Mouse (Mus musculus) midbrain, postnatal 0 days (tissue): Measurements from ENCODE around the gene Uroc1. TPM values are rescaled to one million over a fixed set of nuclear protein-coding genes. Genes with fewer than 3 reads are reported as not detected.

Experiments used
- ATAC-seq: fragments of 200-750 bp; cut with Nextera tagmentation; 2 replicates; pipeline ENCODE4 v1.8.0; 2017; ENCODE audit warnings: moderate number of reproducible peaks, mild to moderate bottlenecking, moderate TSS enrichment, moderate library complexity; ENCODE audit not compliant: low FRiP score
- DNase-seq: peaks from one replicate; pipeline ENCODE4 v3.0.0-alpha.2; 2015; ENCODE audit warnings: low spot score
- H3K27ac ChIP-seq: fragments of 300-500 bp; sonication (generic); 2 replicates; pipeline ENCODE4 v1.5.1; 2014; ENCODE audit warnings: low read depth, mild to moderate bottlenecking, low read length, mixed read lengths
- H3K27me3 ChIP-seq: fragments of 300-500 bp; sonication (generic); 2 replicates; pipeline ENCODE4 v1.6.1; 2014; ENCODE audit warnings: low read length, control low read depth, mixed read lengths; ENCODE audit not compliant: insufficient read depth
- H3K36me3 ChIP-seq: fragments of 300-500 bp; sonication (generic); 2 replicates; pipeline ENCODE4 v1.6.1; 2014; ENCODE audit warnings: low read length, control low read depth, mixed read lengths; ENCODE audit not compliant: insufficient read depth
- H3K4me1 ChIP-seq: fragments of 300-500 bp; sonication (generic); 2 replicates; pipeline ENCODE4 v1.6.1; 2014; ENCODE audit warnings: mild to moderate bottlenecking, control low read depth, antibody characterized with exemption, low read length, mixed read lengths; ENCODE audit not compliant: insufficient read depth
- H3K4me2 ChIP-seq: fragments of 300-500 bp; sonication (generic); 2 replicates; pipeline ENCODE4 v1.6.1; 2014; ENCODE audit warnings: low read depth, mild to moderate bottlenecking, low read length, mixed read lengths; ENCODE audit not compliant: poor library complexity, severe bottlenecking
- H3K4me3 ChIP-seq: fragments of 300-500 bp; sonication (generic); 2 replicates; pipeline ENCODE4 v1.5.1; 2014; ENCODE audit warnings: low read depth, mild to moderate bottlenecking, low read length, moderate library complexity
- H3K9ac ChIP-seq: fragments of 300-500 bp; sonication (generic); replicated peaks from 2 replicates; pipeline ENCODE4 v1.6.1; 2014; ENCODE audit warnings: mild to moderate bottlenecking, low read length, moderate library complexity, mixed read lengths; ENCODE audit not compliant: poor library complexity, severe bottlenecking
- H3K9me3 ChIP-seq: fragments of 300-500 bp; sonication (generic); 2 replicates; pipeline ENCODE4 v1.6.1; 2016; ENCODE audit warnings: low read length, control low read depth
- CTCF ChIP-seq: IDR thresholded peaks from 2 replicates; pipeline ENCODE4 v1.5.1; 2016; ENCODE audit warnings: antibody characterized with exemption, mild to moderate bottlenecking
- WGBS: fragments of 180-500 bp; shearing (Covaris S2); extraction: QIAGEN DNeasy Blood & Tissue Kit; methylation state at CpG from one replicate; pipeline ENCODE4 v1.1.7; 2014; 5-methylcytosine and 5-hydroxymethylcytosine counted together
- polyA plus RNA-seq: library from polyadenylated mRNA; unstranded; fragments of >200 nt; fragmentation: Nextera tagmentation; extraction: Ambion mirVana; gene quantifications from 2 replicates; pipeline ENCODE4 v1.2.1, GENCODE M21; 2015
- total RNA-seq: library from RNA; depleted of rRNA; stranded (reverse); fragments of >200 nt; gene quantifications from 2 replicates; pipeline ENCODE4 v1.2.3, GENCODE M21; 2014

Uroc1 gene
- total and polyA plus RNA-seq, 2 experiments from 2014 or later, result not detected

- no peak for ATAC-seq
- no peak overlapping the region for H3K4me3 ChIP-seq
- H3K9me3 ChIP-seq, result no peaks in the 10 kb centered on the region
- no peak overlapping the region for H3K9ac ChIP-seq
- no peaks in the 10 kb centered on the region for H3K27me3 ChIP-seq
- DNase-seq, result no peak
- H3K4me2 ChIP-seq, result no peak overlapping the region
- 80% methylated on average over 5 of the region's 5 CpGs for WGBS
- no peak for TF ChIP-seq CTCF
- H3K36me3 ChIP-seq, result no peaks in the 10 kb centered on the region
- no peak overlapping the region for H3K27ac ChIP-seq
- no peaks in the 10 kb centered on the region for H3K4me1 ChIP-seq
Measured at GRCm38 (mm10) chr6:90315961-90316360, 17.1 kb upstream of the Uroc1 start.

GRCm38 (mm10) chr6:90317510-90318258, 15.4 kb upstream of the Uroc1 start:
- Histone ChIP-seq H3K9ac (no peak overlapping the region), H3K4me1 (no peaks in the 10 kb centered on the region), H3K27me3 (no peaks in the 10 kb centered on the region), H3K9me3 (no peaks in the 10 kb centered on the region), H3K4me2 (no peak overlapping the region), H3K4me3 (no peak overlapping the region), H3K36me3 (no peaks in the 10 kb centered on the region), H3K27ac (no peak overlapping the region)
- DNase-seq (peak; percentile 10), ATAC-seq (no peak)
- 75% methylated on average over 2 of the region's 2 CpGs for WGBS
- TF ChIP-seq CTCF, result no peak

GRCm38 (mm10) chr6:90319019-90319418, 14.1 kb upstream of the Uroc1 start:
- Histone ChIP-seq H3K27me3 (no peaks in the 10 kb centered on the region), H3K27ac (no peak overlapping the region), H3K9me3 (no peaks in the 10 kb centered on the region), H3K36me3 (no peaks in the 10 kb centered on the region), H3K4me1 (no peaks in the 10 kb centered on the region), H3K4me2 (no peak overlapping the region), H3K4me3 (no peak overlapping the region), H3K9ac (no peak overlapping the region)
- no peak for TF ChIP-seq CTCF
- WGBS, result 86% methylated on average over 2 of the region's 2 CpGs
- ATAC-seq (no peak), DNase-seq (no peak)

- Histone ChIP-seq H3K27ac (no peak overlapping the region), H3K27me3 (no peaks in the 10 kb centered on the region), H3K4me3 (no peak overlapping the region), H3K4me1 (no peaks in the 10 kb centered on the region), H3K36me3 (no peaks in the 10 kb centered on the region), H3K4me2 (no peak overlapping the region), H3K9me3 (no peaks in the 10 kb centered on the region), H3K9ac (no peak overlapping the region)
- no peak for TF ChIP-seq CTCF
- DNase-seq (no peak), ATAC-seq (no peak)
- WGBS, result 82% methylated on average over 7 of the region's 7 CpGs
Measured at GRCm38 (mm10) chr6:90319475-90320191, 13.5 kb upstream of the Uroc1 start.

- TF ChIP-seq CTCF, result no peak
- ATAC-seq, result no peak
- 82% methylated on average over 5 of the region's 5 CpGs for WGBS
- Histone ChIP-seq H3K9ac (no peak overlapping the region), H3K27me3 (peaks cover under 1% of the 10 kb centered on the region; the same call in 1 of the 2 replicates), H3K36me3 (no peaks in the 10 kb centered on the region), H3K4me3 (no peak overlapping the region), H3K4me2 (no peak overlapping the region), H3K9me3 (no peaks in the 10 kb centered on the region), H3K4me1 (peaks cover 2% of the 10 kb centered on the region; the same call in 1 of the 2 replicates), H3K27ac (no peak overlapping the region)
- DNase-seq, result no peak
Measured at GRCm38 (mm10) chr6:90320429-90320828, 12.7 kb upstream of the Uroc1 start.

GRCm38 (mm10) chr6:90321811-90322210, 11.3 kb upstream of the Uroc1 start:
- H3K27me3 ChIP-seq, result peaks cover 4% of the 10 kb centered on the region; the same call in 1 of the 2 replicates
- DNase-seq (no peak), ATAC-seq (no peak)
- H3K36me3 ChIP-seq, result no peaks in the 10 kb centered on the region
- H3K4me1 ChIP-seq, result peaks cover 2% of the 10 kb centered on the region; the same call in 1 of the 2 replicates
- no peak overlapping the region for H3K27ac ChIP-seq
- no peaks in the 10 kb centered on the region for H3K9me3 ChIP-seq
- TF ChIP-seq CTCF, result no peak
- no peak overlapping the region for H3K4me2 ChIP-seq
- 50% methylated on average over 4 of the region's 4 CpGs for WGBS
- H3K9ac ChIP-seq, result no peak overlapping the region
- H3K4me3 ChIP-seq, result no peak overlapping the region
